Mouse (Mus musculus) urinary bladder, postnatal 36 days (tissue): Measurements from ENCODE around the gene Hdhd5.

Source experiments
- DNase-seq, 2 experiments: peaks; one replicate each; pipeline ENCODE4 v3.0.0; 2022; ENCODE audit warnings: low spot score in 2 of 2, mixed read lengths in 1 of 2

Hdhd5 gene

GRCm38 (mm10) chr6:120531020-120531965 lies at the start of gene Hdhd5:
TSS of gene Hdhd5 (minus strand) at chr6:120531319.
- peak; percentile 86 to 89 for DNase-seq

- no peak for DNase-seq
Measured at GRCm38 (mm10) chr6:120580713-120581015, 49.5 kb upstream of the Hdhd5 start.

- DNase-seq: peak; percentile 12 to 22
Measured at GRCm38 (mm10) chr6:120579831-120580712, 49.0 kb upstream of the Hdhd5 start.

- DNase-seq: no peak
Measured at GRCm38 (mm10) chr6:120579110-120579830, 48.2 kb upstream of the Hdhd5 start.

GRCm38 (mm10) chr6:120578471-120578870 lies 47.4 kb upstream of the Hdhd5 start:
- DNase-seq: no peak

GRCm38 (mm10) chr6:120572372-120572771 lies 41.3 kb upstream of the Hdhd5 start:
- no peak for DNase-seq

- no peak for DNase-seq
Measured at GRCm38 (mm10) chr6:120568257-120568656, 37.1 kb upstream of the Hdhd5 start.

GRCm38 (mm10) chr6:120566911-120567909 lies 36.1 kb upstream of the Hdhd5 start:
- DNase-seq: peak in 1 of 2 experiments; percentile 14

- DNase-seq: no peak
Measured at GRCm38 (mm10) chr6:120556641-120557040, 25.5 kb upstream of the Hdhd5 start.

GRCm38 (mm10) chr6:120555983-120556567 lies 25.0 kb upstream of the Hdhd5 start:
- DNase-seq: no peak

GRCm38 (mm10) chr6:120555152-120555551 lies 24.0 kb upstream of the Hdhd5 start:
- no peak for DNase-seq

- no peak for DNase-seq
Measured at GRCm38 (mm10) chr6:120550173-120550572, 19.1 kb upstream of the Hdhd5 start.

GRCm38 (mm10) chr6:120548581-120548980 lies 17.5 kb upstream of the Hdhd5 start:
- no peak for DNase-seq

- DNase-seq: no peak
Measured at GRCm38 (mm10) chr6:120546973-120547372, 15.9 kb upstream of the Hdhd5 start.

- no peak for DNase-seq
Measured at GRCm38 (mm10) chr6:120546292-120546691, 15.2 kb upstream of the Hdhd5 start.

GRCm38 (mm10) chr6:120542061-120542460 lies 10.9 kb upstream of the Hdhd5 start:
- DNase-seq: no peak

- DNase-seq: no peak
Measured at GRCm38 (mm10) chr6:120541386-120541785, 10.3 kb upstream of the Hdhd5 start.

GRCm38 (mm10) chr6:120539781-120540231 lies 8.7 kb upstream of the Hdhd5 start:
- peak in 1 of 2 experiments; percentile 73 for DNase-seq

GRCm38 (mm10) chr6:120539132-120539759 lies 8.1 kb upstream of the Hdhd5 start:
- peak; percentile 38 to 70 for DNase-seq

GRCm38 (mm10) chr6:120536337-120536736 lies 5.2 kb upstream of the Hdhd5 start:
- no peak for DNase-seq
